Mouse (Mus musculus): ENCODE measurements around the gene Cfb.
"Not testable (repeated sequence)": the region's sequence is repeated elsewhere in the genome, so short reads cannot be mapped to it uniquely, and the experiment has no call there.

Cfb gene

DNA sequence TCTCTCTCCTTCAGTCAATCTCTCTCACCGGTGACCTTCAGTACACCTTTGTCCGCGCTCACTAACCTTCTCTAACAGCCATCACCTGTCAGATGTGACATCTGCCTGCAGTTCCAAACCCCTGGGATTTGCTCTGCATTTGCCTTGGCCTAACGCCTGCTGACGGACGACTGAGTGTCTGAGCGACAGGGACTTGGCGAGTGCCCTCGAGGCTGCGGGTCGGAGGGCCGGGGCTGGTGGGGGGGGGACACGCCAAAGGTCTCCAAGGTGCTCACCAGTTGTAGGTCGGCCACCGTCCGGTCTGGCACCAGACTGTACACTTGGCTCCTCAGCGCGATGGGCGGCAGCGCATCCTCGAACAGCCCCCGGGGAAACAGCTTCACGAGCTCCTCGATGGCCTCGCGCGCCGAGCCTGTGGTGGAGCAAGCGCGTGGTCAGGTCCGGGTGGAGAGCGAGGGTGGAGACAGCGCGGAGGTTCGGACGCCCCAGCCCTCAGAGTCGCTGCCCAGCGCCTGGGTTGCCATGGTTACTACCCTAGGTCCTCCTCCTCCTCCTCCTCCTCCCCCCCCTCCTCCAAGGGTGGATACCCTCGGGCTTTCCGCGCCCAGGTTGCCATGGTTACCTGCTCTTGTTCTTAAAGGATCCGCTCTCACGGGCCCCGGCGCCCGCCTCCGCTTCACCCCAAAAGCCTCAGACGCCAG lies 26.0 kb downstream of the Cfb start:
- no peak for DNase-seq (ENCODE audit: low spot score)

DNA sequence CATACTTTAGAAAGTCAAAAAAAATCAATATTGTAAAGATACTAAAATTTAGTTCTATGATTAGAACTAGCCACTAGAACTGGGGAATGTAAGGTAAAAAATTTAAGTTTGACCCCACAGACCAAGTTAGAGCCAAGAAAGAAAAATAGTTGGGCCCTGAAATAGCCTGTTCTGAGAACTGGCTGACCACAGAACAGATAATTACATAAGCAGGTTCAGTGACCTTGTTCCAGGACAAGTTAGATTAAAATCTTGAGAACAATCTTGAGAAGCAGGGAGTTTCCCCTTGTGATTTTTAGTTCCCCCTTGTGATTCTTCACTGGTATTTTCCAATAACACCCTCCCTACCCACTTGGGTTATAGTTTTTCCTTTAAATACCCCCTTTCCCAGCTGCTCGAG lies 31.5 kb downstream of the Cfb start:
- DNase-seq (ENCODE audit: low spot score) = not testable (repeated sequence)

- DNase-seq (ENCODE audit: low spot score) = no peak
Measured at GRCm38 (mm10) chr17:34814818-34815370, 47.4 kb downstream of the Cfb start.

- DNase-seq (ENCODE audit: low spot score) = not testable (repeated sequence)
Measured at GRCm38 (mm10) chr17:34813747-34814146, 48.6 kb downstream of the Cfb start.

- DNase-seq (ENCODE audit: low spot score) = no peak
Measured at GRCm38 (mm10) chr17:34811275-34811674, 51.0 kb downstream of the Cfb start.

- DNase-seq (ENCODE audit: low spot score) = not testable (repeated sequence)
Measured at GRCm38 (mm10) chr17:34810811-34811210, 51.5 kb downstream of the Cfb start.

- DNase-seq (ENCODE audit: low spot score) = not testable (repeated sequence)
Measured at GRCm38 (mm10) chr17:34810411-34810810, 51.9 kb downstream of the Cfb start.

DNA sequence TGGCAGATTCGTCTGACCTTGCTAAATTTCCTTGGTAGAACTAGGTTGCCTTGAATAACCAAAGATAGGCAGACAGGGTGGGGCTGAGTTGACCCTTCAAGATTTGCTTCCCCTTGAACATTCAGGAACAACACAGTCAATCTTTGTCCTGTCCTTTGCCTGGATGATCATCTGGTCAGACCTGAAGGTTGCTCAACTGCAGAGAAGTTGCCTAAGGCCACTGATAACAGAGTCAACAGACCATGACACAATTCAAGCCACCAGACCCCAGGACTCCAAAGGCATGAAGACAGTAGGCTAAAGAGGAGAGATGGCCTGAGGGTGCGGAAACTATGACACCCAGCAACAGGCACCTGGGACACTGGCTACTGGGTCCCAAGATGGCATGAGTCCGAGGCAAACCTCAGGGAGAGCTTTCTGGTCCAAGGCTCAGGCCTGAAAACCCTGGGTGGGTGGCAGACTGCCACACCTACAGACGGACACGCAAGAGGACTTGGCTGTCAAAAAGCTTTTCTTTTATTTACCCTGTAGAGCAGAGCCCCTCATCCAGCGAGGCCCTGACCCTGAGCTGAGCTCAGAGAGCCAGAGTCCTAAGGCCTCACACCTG lies 53.6 kb downstream of the Cfb start:
- no peak for DNase-seq (ENCODE audit: low spot score)

DNA sequence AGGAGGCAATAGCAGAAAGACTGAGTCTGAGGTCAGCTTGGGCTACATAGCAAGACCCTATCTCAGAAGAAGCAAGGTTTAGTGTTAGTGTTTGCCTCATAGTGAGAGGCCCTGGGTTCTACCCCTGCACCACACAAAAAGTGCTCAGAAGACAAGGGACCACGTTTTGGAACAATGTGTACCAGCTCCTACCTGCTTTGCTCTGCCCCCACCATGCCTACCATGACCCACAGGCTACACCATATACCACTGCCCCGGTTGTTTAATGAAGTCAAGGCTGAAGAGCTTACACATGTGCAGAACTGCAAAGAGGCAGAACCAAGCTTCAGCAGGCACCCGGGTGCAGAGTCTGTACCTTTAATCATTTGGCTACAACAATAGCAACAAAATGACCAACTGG lies 55.1 kb downstream of the Cfb start:
- DNase-seq (ENCODE audit: low spot score) = no peak
